Mouse (Mus musculus) CH12.LX (cell line): ENCODE measurements at regions not wholly inside any gene's neighbourhood (a gene's known extent, or its start where the extent isn't known, plus 50 kb on each side); places are given as distances from the start of the nearest gene placed in this dataset.

Source experiments
- DNase-seq: peaks from one replicate; pipeline ENCODE4 v3.0.0-alpha.2; 2013; ENCODE audit errors: extremely low read depth
- H3K27ac ChIP-seq: 2 replicates; pipeline ENCODE4 v1.5.1; 2012; ENCODE audit warnings: low read depth, mild to moderate bottlenecking, control low read depth, moderate library complexity; ENCODE audit not compliant: insufficient read depth
- H3K27me3 ChIP-seq: replicated peaks from 2 replicates; pipeline ENCODE3; 2012; ENCODE audit warnings: inconsistent platforms
- H3K36me3 ChIP-seq, 2 experiments: replicated peaks in 1 of 2; 2 replicates each; pipeline versions ENCODE3 to v1.6.1; 2012; ENCODE audit warnings: inconsistent platforms in 1 of 2, low read length in 1 of 2, mild to moderate bottlenecking in 1 of 2, mixed read lengths in 1 of 2, moderate library complexity in 1 of 2; ENCODE audit not compliant: control insufficient read depth in 1 of 2, insufficient read depth in 1 of 2
- H3K4me1 ChIP-seq, 2 experiments: 2 replicates each; pipeline ENCODE4 v1.6.1; 2012; ENCODE audit warnings: inconsistent platforms in 1 of 2, moderate library complexity in 1 of 2; ENCODE audit not compliant: insufficient read depth in 2 of 2, control insufficient read depth in 1 of 2
- H3K4me2 ChIP-seq: 2 replicates; pipeline ENCODE4 v1.6.1; 2012; ENCODE audit warnings: low read depth, mild to moderate bottlenecking, control low read depth; ENCODE audit not compliant: poor library complexity, insufficient read depth, severe bottlenecking
- H3K4me3 ChIP-seq, 3 experiments: fragments of 150-350 bp in 1 of 3; sonication (generic) in 1 of 3; replicated peaks in 1 of 3; 2 replicates each; pipeline versions ENCODE3 to v1.5.1; 2011 to 2012; ENCODE audit warnings: low read depth in 2 of 3, low read length in 2 of 3, mild to moderate bottlenecking in 2 of 3, moderate library complexity in 2 of 3, control low read depth in 1 of 3, improper control_type of control experiment in 1 of 3, inconsistent platforms in 1 of 3, mixed read lengths in 1 of 3; ENCODE audit not compliant: poor library complexity in 1 of 3
- H3K79me2 ChIP-seq: replicated peaks from 2 replicates; pipeline ENCODE4 v1.6.1; 2012; ENCODE audit warnings: mild to moderate bottlenecking, moderate library complexity; ENCODE audit not compliant: control insufficient read depth, poor library complexity, insufficient read depth, severe bottlenecking; ENCODE audit errors: extremely low read depth
- H3K9ac ChIP-seq: 2 replicates; pipeline ENCODE4 v1.6.1; 2012; ENCODE audit warnings: low read depth, mild to moderate bottlenecking, control low read depth, moderate library complexity; ENCODE audit not compliant: insufficient read depth
- H3K9me3 ChIP-seq: replicated peaks from 2 replicates; pipeline ENCODE3; 2012; ENCODE audit warnings: low read length, inconsistent platforms, mixed read lengths
- CHD1 ChIP-seq: IDR thresholded peaks from 2 replicates; pipeline ENCODE4 v1.6.1; 2012; ENCODE audit warnings: low read depth, low read length, improper control_type of control experiment, inconsistent platforms
- CHD2 ChIP-seq: IDR thresholded peaks from 2 replicates; pipeline ENCODE4 v1.6.1; 2011; ENCODE audit warnings: low read length, improper control_type of control experiment
- CTCF ChIP-seq, 2 experiments: IDR thresholded peaks in 1 of 2; conservative IDR thresholded peaks in 1 of 2; 2 replicates each; pipeline ENCODE4 v1.5.1; 2011 to 2012; ENCODE audit warnings: low read depth in 2 of 2, low read length in 2 of 2, improper control_type of control experiment in 1 of 2, inconsistent platforms in 1 of 2, mild to moderate bottlenecking in 1 of 2, moderate library complexity in 1 of 2
- E2F4 ChIP-seq: IDR thresholded peaks from 2 replicates; pipeline ENCODE4 v1.6.1; 2011; ENCODE audit warnings: low read depth, low read length, improper control_type of control experiment; ENCODE audit not compliant: insufficient replicate concordance
- EP300 ChIP-seq: IDR thresholded peaks from 2 replicates; pipeline ENCODE4 v1.6.1; 2011; ENCODE audit warnings: low read length, improper control_type of control experiment
- GABPA ChIP-seq: IDR thresholded peaks from 2 replicates; pipeline ENCODE4 v1.6.1; 2012; ENCODE audit warnings: low read depth, low read length, improper control_type of control experiment, inconsistent platforms; ENCODE audit not compliant: insufficient replicate concordance
- JUN ChIP-seq: IDR thresholded peaks from 2 replicates; pipeline ENCODE4 v1.6.1; 2011; ENCODE audit warnings: low read depth, mild to moderate bottlenecking, low read length, improper control_type of control experiment, moderate library complexity; ENCODE audit not compliant: insufficient read depth
- KAT2A ChIP-seq: IDR thresholded peaks from 2 replicates; pipeline ENCODE4 v1.6.1; 2012; ENCODE audit warnings: low read length, improper control_type of control experiment, inconsistent platforms; ENCODE audit not compliant: insufficient replicate concordance
- MAFK ChIP-seq: IDR thresholded peaks from 2 replicates; pipeline ENCODE4 v1.6.1; 2011; ENCODE audit warnings: low read length, improper control_type of control experiment; ENCODE audit not compliant: insufficient replicate concordance
- MEF2A ChIP-seq: IDR thresholded peaks from 2 replicates; pipeline ENCODE4 v1.6.1; 2014; ENCODE audit warnings: low read depth, mild to moderate bottlenecking, inconsistent platforms, low read length, improper control_type of control experiment, borderline replicate concordance
- MXI1 ChIP-seq: IDR thresholded peaks from 2 replicates; pipeline ENCODE4 v1.6.1; 2011; ENCODE audit warnings: mild to moderate bottlenecking, low read depth, low read length, improper control_type of control experiment
- NRF1 ChIP-seq: IDR thresholded peaks from 2 replicates; pipeline ENCODE4 v1.6.1; 2014; ENCODE audit warnings: low read depth, mild to moderate bottlenecking, inconsistent platforms, low read length, improper control_type of control experiment, moderate library complexity
- POLR2A ChIP-seq: IDR thresholded peaks from 2 replicates; pipeline ENCODE4 v1.6.1; 2011; ENCODE audit warnings: low read depth, mild to moderate bottlenecking, improper control_type of control experiment, low read length
- RAD21 ChIP-seq: IDR thresholded peaks from 2 replicates; pipeline ENCODE4 v1.6.1; 2011; ENCODE audit warnings: low read depth, mild to moderate bottlenecking, low read length, improper control_type of control experiment, moderate library complexity
- RCOR1 ChIP-seq: conservative IDR thresholded peaks from 2 replicates; pipeline ENCODE4 v1.6.1; 2012; ENCODE audit warnings: low read depth, mild to moderate bottlenecking, inconsistent platforms, low read length, improper control_type of control experiment
- TBP ChIP-seq: conservative IDR thresholded peaks from 2 replicates; pipeline ENCODE4 v1.6.1; 2011; ENCODE audit warnings: low read depth, low read length, improper control_type of control experiment
- UBTF ChIP-seq: IDR thresholded peaks from 2 replicates; pipeline ENCODE4 v1.6.1; 2012; ENCODE audit warnings: low read depth, mild to moderate bottlenecking, inconsistent platforms, low read length, improper control_type of control experiment, moderate library complexity
- USF1 ChIP-seq: IDR thresholded peaks from 2 replicates; pipeline ENCODE4 v1.6.1; 2014; ENCODE audit warnings: low read depth, mild to moderate bottlenecking, inconsistent platforms, low read length, improper control_type of control experiment
- USF2 ChIP-seq: conservative IDR thresholded peaks from 2 replicates; pipeline ENCODE4 v1.6.1; 2011; ENCODE audit warnings: low read depth, low read length, improper control_type of control experiment
- ZC3H11A ChIP-seq: IDR thresholded peaks from 2 replicates; pipeline ENCODE4 v1.6.1; 2012; ENCODE audit warnings: low read depth, mild to moderate bottlenecking, inconsistent platforms, low read length, improper control_type of control experiment
- ZKSCAN1 ChIP-seq: IDR thresholded peaks from 2 replicates; pipeline ENCODE4 v1.6.1; 2012; ENCODE audit warnings: low read depth, inconsistent platforms, low read length, improper control_type of control experiment, borderline replicate concordance
- ZMIZ1 ChIP-seq: IDR thresholded peaks from 2 replicates; pipeline ENCODE4 v1.6.1; 2012; ENCODE audit warnings: low read depth, mild to moderate bottlenecking, inconsistent platforms, low read length, improper control_type of control experiment
- ZNF384 ChIP-seq: IDR thresholded peaks from 2 replicates; pipeline ENCODE4 v1.6.1; 2012; ENCODE audit warnings: low read depth, low read length, improper control_type of control experiment, inconsistent platforms
- dilution Hi-C: fragments of 300-500 bp; cut with MboI; formaldehyde crosslinking; loops from 2 replicates; pipeline ENCODE4 v1.14.3; 2020; ENCODE audit warnings: low sequenced_read_pairs; ENCODE audit not compliant: extremely low pct_unique_long_range_greater_than_20kb, extremely low pct_ligation_motif_present
- in situ Hi-C: fragments of 300-500 bp; cut with MboI; formaldehyde crosslinking; loops from 3 replicates; pipeline ENCODE4 v1.14.3; 2019; ENCODE audit warnings: low sequenced_read_pairs, low pct_ligation_motif_present, low pct_unique_long_range_greater_than_20kb, mixed read lengths

- TF ChIP-seq EP300 = no peak
- no peak for TF ChIP-seq RCOR1
- TF ChIP-seq NRF1 = no peak
- TF ChIP-seq RAD21 = no peak
- no peak for TF ChIP-seq CHD1
- dilution Hi-C loops = no loop called here
- no peak overlapping the region for H3K9ac ChIP-seq
Measured at GRCm38 (mm10) chr2:108766461-108766860, 514.1 kb upstream of the Kif18a start.

GRCm38 (mm10) chr2:108770383-108770782, 510.2 kb upstream of the Kif18a start:
- TF ChIP-seq JUN (no peak), KAT2A (no peak), POLR2A (no peak), MAFK (no peak), MEF2A (no peak), UBTF (no peak), ZNF384 (no peak), USF1 (no peak), CHD2 (no peak), GABPA (no peak), E2F4 (no peak), CTCF (conservative IDR thresholded peaks at IDR 0.05 in 1 of 2, IDR thresholded peaks at IDR 0.05 in 1 of 2; ENCODE audit: low read depth in 2 of 2, low read length in 2 of 2) (no peak), ZC3H11A (no peak), ZKSCAN1 (no peak), TBP (no peak), ZMIZ1 (no peak), MXI1 (no peak), RAD21 (no peak), USF2 (no peak), EP300 (no peak)
- Histone ChIP-seq H3K9ac (no peak overlapping the region), H3K9me3 (no peaks in the 10 kb centered on the region), H3K79me2 (no peaks in the 10 kb centered on the region), H3K27me3 (no peaks in the 10 kb centered on the region), H3K27ac (no peak overlapping the region), H3K4me3 (no peak overlapping the region), H3K36me3 (no peaks in the 10 kb centered on the region), H3K4me1 (0 out of 4 replicates have a peak, but pooled peaks cover 0 to 3% of the 10 kb centered on the region in 2 experiments), H3K4me2 (no peak overlapping the region)
- in situ Hi-C loops (no loop called here), dilution Hi-C loops (no loop called here)
- no peak for DNase-seq

More at GRCm38 (mm10) chr2:108766461-108766860, 514.1 kb upstream of the Kif18a start:
- Histone ChIP-seq H3K27ac (no peak overlapping the region), H3K4me2 (no peak overlapping the region), H3K9me3 (no peaks in the 10 kb centered on the region), H3K79me2 (no peaks in the 10 kb centered on the region), H3K36me3 (no peaks in the 10 kb centered on the region), H3K4me1 (peaks cover 0 to 12% of the 10 kb centered on the region in 2 experiments; a peak in 2 of 4 replicates), H3K4me3 (no peak overlapping the region), H3K27me3 (no peaks in the 10 kb centered on the region)
- in situ Hi-C loops = no loop called here
- no peak for DNase-seq
